Mouse (Mus musculus): ENCODE results near the gene Wnt3a.

DNA sequence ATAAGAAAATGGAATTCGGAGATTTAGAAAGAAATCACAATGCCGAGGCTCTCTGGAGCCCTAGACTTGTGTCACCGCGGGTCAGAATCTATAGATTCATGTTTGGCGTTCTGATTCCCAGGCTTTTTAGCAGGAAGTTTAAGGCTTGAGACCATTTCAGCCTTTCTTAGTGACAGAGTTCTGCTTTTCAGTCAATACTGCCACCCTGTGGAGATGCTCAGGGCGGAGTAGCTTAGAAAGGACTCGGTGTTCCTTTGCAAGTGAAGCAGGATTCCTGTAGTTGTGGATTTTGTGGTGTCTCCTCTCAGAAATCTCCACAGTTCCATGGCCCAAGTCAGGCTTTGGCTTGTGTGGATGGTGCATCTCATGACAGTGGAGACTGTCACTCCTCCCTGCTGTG, 7.4 kb upstream of the Wnt3a start:
- no peak for TF ChIP-seq CTCF (IDR thresholded peaks at IDR 0.05; ENCODE audit: borderline replicate concordance, control insufficient read depth, extremely low read depth, insufficient read depth, low read length, poor library complexity)
- TF ChIP-seq POLR2A (IDR thresholded peaks at IDR 0.05; ENCODE audit: control insufficient read depth, extremely low read depth, insufficient read depth, low read length, poor library complexity): no peak

Data from thymus, adult 2 months (tissue).